Mouse (Mus musculus): ENCODE results near the gene Dcdc2a. TPM values are rescaled to one million over a fixed set of nuclear protein-coding genes. Genes with fewer than 3 reads are reported as not detected.

Dcdc2a gene
- 1.2 and 1.5 TPM in 2 replicates for polyA plus RNA-seq (2015; fragmentation: Nextera tagmentation; extraction: Ambion mirVana)

GRCm38 (mm10) chr13:25055873-25056667 is at the start of gene Dcdc2a:
Gene Dcdc2a (plus strand): TSS chr13:25056004.
- peak within 1 kb of the TSS; percentile 49 for H3K4me3 ChIP-seq (ENCODE audit: low read depth, low read length)
- no peaks in the 10 kb centered on the region for H3K36me3 ChIP-seq (replicated peaks; ENCODE audit: insufficient read depth, low read length)
- no peaks in the 10 kb centered on the region for H3K9me3 ChIP-seq (ENCODE audit: low read length)
- 4% methylated on average over 60 of the region's 63 CpGs for WGBS (ENCODE audit: insufficient replicate concordance)
- no peak within 1 kb of the TSS for H3K27ac ChIP-seq (ENCODE audit: low read depth)
- no peak within 1 kb of the TSS; the same call in 1 of the 2 replicates for H3K9ac ChIP-seq (replicated peaks)
- H3K4me2 ChIP-seq (ENCODE audit: low read depth, low read length): peak within 1 kb of the TSS; percentile 70
- TF ChIP-seq CTCF (IDR thresholded peaks at IDR 0.05; ENCODE audit: low read depth): no peak
- no peak for TF ChIP-seq EP300 (IDR thresholded peaks at IDR 0.05; ENCODE audit: low read depth)
- peak; percentile 20 for DNase-seq
- no peak for ATAC-seq
- H3K4me1 ChIP-seq (ENCODE audit: insufficient read depth): no peaks in the 10 kb centered on the region
- H3K27me3 ChIP-seq (ENCODE audit: insufficient read depth, low read length): peaks cover 24% of the 10 kb centered on the region

GRCm38 (mm10) chr13:25007115-25007514 is 48.7 kb upstream of the Dcdc2a start:
- ATAC-seq (no peak), DNase-seq (no peak)
- H3K27me3 ChIP-seq (ENCODE audit: insufficient read depth, low read length): no peaks in the 10 kb centered on the region
- peaks cover 19% of the 10 kb centered on the region for H3K36me3 ChIP-seq (replicated peaks; ENCODE audit: insufficient read depth, low read length)
- TF ChIP-seq EP300 (IDR thresholded peaks at IDR 0.05; ENCODE audit: low read depth) (no peak), CTCF (IDR thresholded peaks at IDR 0.05; ENCODE audit: low read depth) (peak; percentile 58)
- no peak overlapping the region for H3K4me2 ChIP-seq (ENCODE audit: low read depth, low read length)
- H3K4me3 ChIP-seq (ENCODE audit: low read depth, low read length): no peak overlapping the region
- WGBS (ENCODE audit: insufficient replicate concordance): 86% methylated on average over 6 of the region's 8 CpGs
- H3K9ac ChIP-seq (replicated peaks): no peak overlapping the region
- H3K9me3 ChIP-seq (ENCODE audit: low read length): no peaks in the 10 kb centered on the region
- no peak overlapping the region for H3K27ac ChIP-seq (ENCODE audit: low read depth)
- no peaks in the 10 kb centered on the region for H3K4me1 ChIP-seq (ENCODE audit: insufficient read depth)

DNA sequence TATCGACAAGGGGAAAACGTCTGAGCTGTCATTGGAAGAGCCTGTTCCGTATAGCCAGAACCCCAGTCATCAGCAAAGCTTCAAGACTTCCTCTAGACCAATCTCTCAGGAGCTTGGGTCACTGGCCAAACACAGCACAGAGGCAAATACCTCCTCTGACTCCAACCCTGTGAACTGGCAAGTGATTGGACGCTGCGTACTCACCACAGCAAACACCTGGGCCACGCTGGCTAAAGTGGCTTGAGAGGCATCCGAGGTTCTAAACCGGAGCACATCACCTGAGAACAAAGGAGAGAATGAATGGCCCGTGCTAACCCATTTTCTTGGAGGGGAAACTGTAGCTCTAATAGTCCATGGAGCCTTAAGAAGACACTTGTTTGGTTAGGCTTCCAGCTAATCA is 37.5 kb upstream of the Dcdc2a start:
- WGBS (ENCODE audit: insufficient replicate concordance): 86% methylated on average over 9 of the region's 9 CpGs
- peaks cover 10% of the 10 kb centered on the region for H3K36me3 ChIP-seq (replicated peaks; ENCODE audit: insufficient read depth, low read length)
- no peak for DNase-seq
- peaks cover 13% of the 10 kb centered on the region; the same call in 1 of the 2 replicates for H3K4me1 ChIP-seq (ENCODE audit: insufficient read depth)
- 0 out of 2 replicates have a peak overlapping the region, but pooled peaks have one; percentile 77 for H3K4me2 ChIP-seq (ENCODE audit: low read depth, low read length)
- H3K9me3 ChIP-seq (ENCODE audit: low read length): no peaks in the 10 kb centered on the region
- ATAC-seq: no peak
- no peaks in the 10 kb centered on the region for H3K27me3 ChIP-seq (ENCODE audit: insufficient read depth, low read length)
- no peak overlapping the region for H3K27ac ChIP-seq (ENCODE audit: low read depth)
- no peak overlapping the region for H3K4me3 ChIP-seq (ENCODE audit: low read depth, low read length)
- no peak overlapping the region for H3K9ac ChIP-seq (replicated peaks)
- TF ChIP-seq CTCF (IDR thresholded peaks at IDR 0.05; ENCODE audit: low read depth) (no peak), EP300 (IDR thresholded peaks at IDR 0.05; ENCODE audit: low read depth) (no peak)

DNA sequence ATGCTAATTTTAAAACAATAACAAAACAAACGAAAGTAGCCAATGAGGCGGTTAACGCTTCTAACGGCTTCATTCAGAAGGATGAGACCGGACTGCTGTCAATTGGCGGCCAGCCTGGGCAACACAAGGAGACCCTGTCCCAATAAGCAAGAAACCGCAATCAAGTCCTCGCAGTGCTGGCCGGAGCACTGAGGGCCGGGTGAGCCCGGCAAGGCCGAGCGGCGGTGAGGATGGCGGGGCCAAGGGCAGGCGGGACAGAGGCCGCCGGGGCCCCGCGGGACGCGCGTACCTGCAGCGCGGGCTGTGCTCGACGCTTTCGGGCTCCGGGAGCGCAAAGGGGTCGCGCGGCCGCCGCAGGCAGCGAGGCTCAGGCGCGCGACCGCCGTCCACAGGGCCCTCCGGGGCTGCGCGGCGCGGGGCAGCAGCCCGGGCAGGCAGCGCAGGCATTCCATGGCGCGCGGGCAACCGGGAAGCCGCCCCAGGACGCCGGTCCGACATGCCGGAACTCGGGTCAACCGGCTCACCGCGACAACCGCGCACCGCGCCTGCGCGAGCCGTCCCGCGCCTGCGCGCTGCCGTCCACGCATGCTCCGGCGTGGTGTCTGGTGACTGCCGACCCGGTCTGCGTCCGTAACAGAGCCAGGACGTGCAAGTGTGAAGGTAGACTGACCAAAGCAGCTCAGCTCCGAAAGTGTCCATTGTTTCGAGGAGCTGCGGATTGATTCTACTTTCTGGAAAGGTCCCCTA is 35.8 kb upstream of the Dcdc2a start, which contains the start of gene Mrs2:
TSS of gene Mrs2 (minus strand) at position 587 of the 747 bp plus-strand sequence.
- Histone ChIP-seq H3K9me3 (ENCODE audit: low read length) (no peaks in the 10 kb centered on the region), H3K36me3 (replicated peaks; ENCODE audit: insufficient read depth, low read length) (peaks cover 10% of the 10 kb centered on the region), H3K27ac (ENCODE audit: low read depth) (peak within 1 kb of the TSS; percentile 82), H3K4me3 (ENCODE audit: low read depth, low read length) (peak within 1 kb of the TSS; percentile 90), H3K27me3 (ENCODE audit: insufficient read depth, low read length) (no peaks in the 10 kb centered on the region), H3K4me2 (ENCODE audit: low read depth, low read length) (peak within 1 kb of the TSS; percentile 77), H3K4me1 (ENCODE audit: insufficient read depth) (peaks cover 13% of the 10 kb centered on the region; the same call in 1 of the 2 replicates), H3K9ac (replicated peaks) (peak within 1 kb of the TSS; percentile 90)
- ATAC-seq (peak; percentile 96), DNase-seq (peak; percentile 91)
- WGBS (ENCODE audit: insufficient replicate concordance): 2% methylated on average over 70 of the region's 84 CpGs
- TF ChIP-seq CTCF (IDR thresholded peaks at IDR 0.05; ENCODE audit: low read depth) (no peak), EP300 (IDR thresholded peaks at IDR 0.05; ENCODE audit: low read depth) (no peak)

DNA sequence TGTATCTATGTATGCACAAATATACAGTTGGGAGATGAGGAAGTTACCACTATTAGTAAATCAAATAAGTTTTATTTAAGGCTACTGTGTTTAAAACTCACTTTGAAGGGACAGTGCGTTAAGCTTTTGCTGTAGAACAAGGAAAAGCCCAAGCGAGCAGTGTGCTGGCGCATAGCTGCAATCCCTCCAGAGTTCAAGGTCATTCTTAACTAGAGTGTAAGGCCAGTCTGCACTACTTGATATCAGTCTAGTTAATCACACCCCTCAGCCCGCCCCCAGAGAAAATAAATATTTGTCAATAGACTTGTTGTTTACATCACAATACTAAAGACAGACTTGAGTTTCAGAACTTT is 35.3 kb upstream of the Dcdc2a start:
- Histone ChIP-seq H3K9me3 (ENCODE audit: low read length) (no peaks in the 10 kb centered on the region), H3K27ac (ENCODE audit: low read depth) (peak overlapping the region; percentile 82), H3K27me3 (ENCODE audit: insufficient read depth, low read length) (no peaks in the 10 kb centered on the region), H3K4me1 (ENCODE audit: insufficient read depth) (peaks cover 13% of the 10 kb centered on the region; the same call in 1 of the 2 replicates), H3K4me3 (ENCODE audit: low read depth, low read length) (peak overlapping the region; percentile 90), H3K4me2 (ENCODE audit: low read depth, low read length) (peak overlapping the region; percentile 77), H3K36me3 (replicated peaks; ENCODE audit: insufficient read depth, low read length) (peaks cover 10% of the 10 kb centered on the region), H3K9ac (replicated peaks) (peak overlapping the region; percentile 90)
- 21% methylated on average over 4 of the region's 4 CpGs for WGBS (ENCODE audit: insufficient replicate concordance)
- TF ChIP-seq CTCF (IDR thresholded peaks at IDR 0.05; ENCODE audit: low read depth): no peak
- DNase-seq (no peak), ATAC-seq (peak; percentile 35; the same call in 1 of the 2 replicates)

GRCm38 (mm10) chr13:25022386-25022785 is 33.4 kb upstream of the Dcdc2a start:
- peaks cover 13% of the 10 kb centered on the region; the same call in 1 of the 2 replicates for H3K4me1 ChIP-seq (ENCODE audit: insufficient read depth)

More at GRCm38 (mm10) chr13:25022386-25022785, 33.4 kb upstream of the Dcdc2a start:
- H3K4me3 ChIP-seq (ENCODE audit: low read depth, low read length): no peak overlapping the region
- H3K4me2 ChIP-seq (ENCODE audit: low read depth, low read length): no peak overlapping the region
- H3K27me3 ChIP-seq (ENCODE audit: insufficient read depth, low read length): no peaks in the 10 kb centered on the region
- WGBS (ENCODE audit: insufficient replicate concordance): 55% methylated on average over 4 of the region's 4 CpGs
- no peaks in the 10 kb centered on the region for H3K9me3 ChIP-seq (ENCODE audit: low read length)
- peaks cover 3% of the 10 kb centered on the region for H3K36me3 ChIP-seq (replicated peaks; ENCODE audit: insufficient read depth, low read length)
- ATAC-seq: no peak
- H3K9ac ChIP-seq (replicated peaks): no peak overlapping the region
- DNase-seq: no peak
- TF ChIP-seq CTCF (IDR thresholded peaks at IDR 0.05; ENCODE audit: low read depth): no peak
- no peak for TF ChIP-seq EP300 (IDR thresholded peaks at IDR 0.05; ENCODE audit: low read depth)
- no peak overlapping the region for H3K27ac ChIP-seq (ENCODE audit: low read depth)
